Mouse (Mus musculus) T-helper 2 cell (primary cell): Measurements from ENCODE around the gene 1700067P10Rik.

ENCODE experiments used
- in situ Hi-C: fragments of 300-600 bp; cut with MboI, MseI; formaldehyde crosslinking; loops from one replicate; pipeline ENCODE4 v1.15.1; 2025; ENCODE audit warnings: high pct_unique_total_duplicates

1700067P10Rik gene

DNA sequence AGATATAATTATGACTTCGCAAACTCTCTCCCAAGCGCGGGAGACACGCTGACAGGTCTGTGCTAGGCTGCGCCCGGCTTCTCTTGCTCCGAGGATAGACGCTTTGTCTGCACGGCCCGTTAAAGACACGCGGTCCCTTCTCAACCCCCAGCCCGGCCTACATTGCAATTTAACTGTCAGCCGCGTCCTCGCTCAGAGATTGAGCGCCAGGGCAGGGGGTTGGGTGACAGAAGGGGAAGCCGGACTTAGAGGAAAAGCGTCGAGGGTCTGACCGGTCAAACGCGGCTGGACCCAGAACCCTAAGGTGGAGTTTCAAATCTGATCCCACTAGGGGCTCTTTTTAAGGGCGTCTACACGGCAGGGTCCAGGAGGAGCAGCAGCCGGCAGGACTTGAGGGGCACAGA is 6.6 kb downstream of the 1700067P10Rik start:
- in situ Hi-C loops = loop anchor here (5.0 kb wide), 1 partner anchor 168 kb away; no protein-coding TSS in a partner anchor

- in situ Hi-C loops = loop anchor here (5.0 kb wide), 1 partner anchor 169 kb away; no protein-coding TSS in a partner anchor
Observed at GRCm38 (mm10) chr17:48096321-48096720, 7.2 kb downstream of the 1700067P10Rik start.

DNA sequence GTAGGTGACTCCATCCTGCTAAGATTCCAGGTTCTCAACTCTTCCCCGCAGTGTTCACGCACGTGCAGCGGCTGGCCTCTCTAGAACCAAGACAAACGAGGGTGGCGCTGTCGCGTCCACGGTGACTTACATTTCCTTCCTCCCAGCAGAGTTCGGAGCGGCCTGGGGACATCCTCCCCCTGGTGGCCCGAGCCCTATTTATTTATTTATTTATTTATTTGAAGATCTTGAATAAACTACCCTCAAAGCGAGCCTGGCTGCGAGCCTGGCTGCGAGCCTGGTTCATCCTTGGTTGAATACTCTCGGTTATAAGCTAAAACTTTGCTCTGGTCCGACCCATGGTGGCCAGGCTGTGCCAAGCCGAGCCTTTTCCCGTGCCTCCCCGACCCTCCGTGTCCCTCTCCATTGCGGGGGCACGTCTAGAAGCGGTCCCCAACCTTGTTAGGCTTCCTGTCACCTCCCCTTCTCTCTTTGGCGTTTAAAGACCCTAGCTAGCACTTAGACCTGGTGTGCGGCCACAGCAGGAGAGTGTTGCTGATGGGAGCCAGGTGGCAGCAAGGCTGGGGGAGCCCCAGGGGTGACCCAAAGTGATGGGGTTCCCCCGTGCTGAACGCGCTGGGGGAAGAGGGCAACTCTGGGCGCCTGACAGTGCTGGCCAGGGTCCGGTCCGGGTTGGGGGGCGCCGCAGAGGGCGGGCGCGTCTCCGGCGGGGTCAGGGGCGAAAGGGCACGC is 8.1 kb downstream of the 1700067P10Rik start:
- in situ Hi-C loops = loop anchor here (5.0 kb wide), 1 partner anchor 170 kb away; no protein-coding TSS in a partner anchor

- in situ Hi-C loops = loop anchor here (5.0 kb wide), 1 partner anchor 171 kb away; no protein-coding TSS in a partner anchor
Observed at GRCm38 (mm10) chr17:48097743-48098527, 8.8 kb downstream of the 1700067P10Rik start.

DNA sequence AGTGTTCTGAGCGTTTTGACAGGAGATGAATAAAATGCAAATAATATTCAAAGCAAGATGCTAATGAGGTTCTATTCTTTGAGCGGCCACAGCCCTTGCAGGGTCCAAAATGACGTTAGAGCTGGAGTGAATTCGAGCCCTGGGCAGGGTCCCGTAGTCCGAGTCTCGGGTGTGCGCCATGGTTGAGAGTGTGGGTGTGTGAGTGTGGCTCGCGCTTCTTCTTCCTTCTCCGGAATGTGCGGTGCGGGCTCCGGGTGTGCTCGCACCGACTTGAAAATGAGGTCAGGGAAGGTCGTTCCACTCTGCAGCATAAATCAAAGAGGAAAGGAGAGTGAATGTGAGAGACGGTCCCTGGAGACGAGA is 9.4 kb downstream of the 1700067P10Rik start:
- in situ Hi-C loops = loop anchor here (5.0 kb wide), 1 partner anchor 171 kb away; no protein-coding TSS in a partner anchor

DNA sequence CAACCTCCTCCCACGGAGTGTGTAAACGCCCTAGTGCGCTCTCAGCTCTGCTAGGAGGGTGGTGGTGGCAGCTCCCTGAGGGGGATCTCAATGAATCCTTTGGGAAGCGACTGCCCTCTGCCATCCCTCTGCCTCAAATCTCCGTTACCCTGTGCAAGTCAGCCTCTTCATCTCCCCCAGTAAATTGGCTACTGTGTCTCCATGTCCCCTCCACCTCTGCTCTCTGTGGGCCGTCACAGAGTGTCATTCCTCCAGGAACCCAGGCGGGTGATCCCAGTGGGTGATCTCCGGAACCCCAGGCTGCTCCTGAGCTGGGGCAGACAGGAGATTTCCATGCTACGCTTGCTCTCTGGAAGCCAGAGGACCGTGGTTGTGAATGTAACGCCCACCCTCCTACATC is 10.2 kb downstream of the 1700067P10Rik start:
- in situ Hi-C loops = loop anchor here (5.0 kb wide), 1 partner anchor 172 kb away; no protein-coding TSS in a partner anchor

DNA sequence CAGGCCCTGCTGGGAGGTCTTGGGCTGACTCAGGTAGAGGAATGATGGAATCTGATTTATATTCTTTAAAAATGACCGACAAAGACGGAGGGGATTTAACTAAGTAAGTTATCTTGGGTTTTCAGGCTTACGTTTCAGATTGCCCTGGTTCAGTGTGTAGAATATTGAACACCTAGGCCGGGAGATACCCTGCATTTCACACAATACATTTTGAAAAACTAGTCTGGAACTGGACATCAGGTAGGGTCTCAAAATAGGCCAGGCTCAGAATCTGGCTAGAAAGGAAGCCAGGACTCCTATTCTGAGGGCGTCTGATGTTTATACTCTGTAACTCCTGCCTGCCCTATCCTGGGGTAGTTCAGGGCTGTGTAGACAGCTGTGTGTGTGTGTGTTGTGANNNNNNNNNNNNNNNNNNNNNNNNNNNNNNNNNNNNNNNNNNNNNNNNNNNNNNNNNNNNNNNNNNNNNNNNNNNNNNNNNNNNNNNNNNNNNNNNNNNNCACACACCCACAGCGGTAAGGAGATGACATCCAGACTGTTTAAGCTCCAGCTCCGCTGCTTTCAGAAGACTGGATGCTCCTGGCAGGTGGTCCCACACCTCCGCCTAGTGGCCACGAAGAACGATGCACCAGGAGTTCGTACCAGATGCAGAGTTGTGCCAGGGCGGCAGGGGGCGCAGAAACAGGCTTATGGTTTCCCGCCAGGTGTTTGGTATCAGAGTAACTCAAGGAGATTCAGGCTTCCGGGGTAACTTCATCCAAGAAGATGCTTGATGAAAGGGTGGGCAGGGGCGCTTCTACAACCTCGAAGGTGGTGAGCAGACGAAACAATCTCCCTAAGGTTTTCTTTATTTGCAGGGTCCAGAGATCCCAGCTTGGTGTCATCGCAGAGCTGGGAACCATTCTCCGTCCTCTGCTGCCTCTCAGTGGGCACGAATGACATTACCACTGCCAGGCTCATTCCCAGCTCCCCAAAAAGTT is 11.6 kb downstream of the 1700067P10Rik start:
- in situ Hi-C loops = loop anchor here (5.0 kb wide), 1 partner anchor 308 kb away; no protein-coding TSS in a partner anchor

GRCm38 (mm10) chr17:48107333-48107732 is 18.2 kb downstream of the 1700067P10Rik start:
- in situ Hi-C loops = no loop called here

GRCm38 (mm10) chr17:48107862-48108261 is 18.7 kb downstream of the 1700067P10Rik start:
- in situ Hi-C loops = no loop called here

DNA sequence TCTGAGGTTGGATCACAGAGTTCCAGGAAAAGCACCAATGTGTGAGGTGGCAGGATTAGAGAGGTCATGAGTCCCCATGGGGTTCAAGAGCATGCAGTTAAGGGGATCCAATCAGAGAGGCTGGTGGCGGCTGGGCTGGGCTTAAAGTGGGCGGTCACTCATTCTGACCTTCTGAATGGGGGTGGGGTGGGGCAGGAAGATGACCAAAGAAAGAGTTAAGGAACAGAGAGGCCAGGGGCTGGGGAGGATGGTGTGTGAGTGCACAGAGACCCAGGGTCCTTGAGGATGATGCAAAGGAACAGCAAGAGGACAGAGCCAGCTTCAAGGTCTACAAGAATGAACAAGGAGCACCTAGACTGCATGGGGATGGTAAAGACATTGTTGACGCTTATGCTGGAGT is 19.4 kb downstream of the 1700067P10Rik start:
- in situ Hi-C loops = no loop called here

DNA sequence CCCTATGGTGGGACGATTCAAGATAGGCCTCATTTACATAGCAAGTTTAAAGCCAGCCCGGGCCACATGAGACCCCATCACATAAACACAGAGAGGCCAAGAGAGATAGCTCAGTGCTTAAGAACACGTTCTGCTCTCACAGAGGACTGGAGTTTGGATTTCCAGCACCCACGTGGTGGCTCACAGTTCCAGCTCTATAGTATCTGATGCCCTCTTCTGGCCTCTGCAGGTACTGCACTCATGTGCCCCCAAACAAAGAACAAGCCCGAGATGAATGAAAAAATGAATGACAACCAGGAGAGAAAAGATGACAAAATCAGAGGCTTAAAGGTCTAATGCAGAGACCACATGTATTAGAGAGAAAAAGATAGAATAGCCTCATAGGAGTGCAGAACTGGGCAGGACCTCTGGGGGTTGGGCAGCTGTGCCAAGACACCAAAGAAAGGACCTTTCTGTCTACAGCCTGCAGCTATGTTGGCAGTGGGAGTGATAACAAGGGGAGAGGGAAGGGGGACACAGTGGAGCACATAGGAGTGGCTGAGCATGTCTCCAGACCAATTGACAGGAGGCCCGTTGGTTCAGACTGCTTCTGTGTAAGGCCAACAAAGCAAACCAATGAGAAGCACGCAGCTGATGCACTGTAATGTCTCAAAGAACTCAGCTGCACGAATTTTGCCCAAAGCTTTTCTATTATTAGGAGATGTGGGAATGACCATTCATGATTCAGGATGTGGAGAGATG is 21.6 kb downstream of the 1700067P10Rik start:
- in situ Hi-C loops = no loop called here

GRCm38 (mm10) chr17:48118570-48118969 is 29.5 kb downstream of the 1700067P10Rik start:
- in situ Hi-C loops = no loop called here

GRCm38 (mm10) chr17:48119656-48120055 is 30.5 kb downstream of the 1700067P10Rik start:
- in situ Hi-C loops = no loop called here

- in situ Hi-C loops = no loop called here
Observed at GRCm38 (mm10) chr17:48120456-48120855, 31.3 kb downstream of the 1700067P10Rik start.

- in situ Hi-C loops = no loop called here
Observed at GRCm38 (mm10) chr17:48132810-48133209, 43.7 kb downstream of the 1700067P10Rik start.
